Mouse (Mus musculus): ENCODE results near the gene Slc12a9. TPM values are rescaled to one million over a fixed set of nuclear protein-coding genes. Genes with fewer than 3 reads are reported as not detected.

Slc12a9 gene
- total and polyA plus RNA-seq, 3 experiments: 8.8 to 12.1 TPM; not detected in 1

- Histone ChIP-seq H3K27ac (ENCODE audit: control insufficient read depth, low read depth, low read length) (no peak overlapping the region), H3K9me3 (replicated peaks; ENCODE audit: insufficient read depth, low read length) (no peaks in the 10 kb centered on the region), H3K4me1 (ENCODE audit: control insufficient read depth in 1 of 2, insufficient read depth in 2 of 2, low read length in 2 of 2) (peaks cover 3 to 27% of the 10 kb centered on the region in 2 experiments), H3K79me2 (ENCODE audit: control insufficient read depth, insufficient read depth, low read length, poor library complexity) (no peaks in the 10 kb centered on the region; the same call in 1 of the 2 replicates), H3K9ac (ENCODE audit: control insufficient read depth, low read depth, low read length, poor library complexity, severe bottlenecking) (no peak overlapping the region), H3K4me3 (ENCODE audit: control insufficient read depth in 1 of 2, insufficient read depth in 1 of 2, low read depth in 2 of 2, low read length in 2 of 2) (no peak overlapping the region), H3K27me3 (ENCODE audit: control insufficient read depth in 1 of 2, insufficient read depth in 2 of 2, low read length in 2 of 2) (no peaks in the 10 kb centered on the region), H3K36me3 (ENCODE audit: control insufficient read depth in 1 of 2, insufficient read depth in 2 of 2, low read length in 2 of 2) (peaks cover 0 to 10% of the 10 kb centered on the region in 2 experiments; a peak in 2 of 4 replicates)
- no peak for DNase-seq (ENCODE audit: low read depth, low spot score)
- no peak for TF ChIP-seq GABPA (IDR thresholded peaks at IDR 0.05; ENCODE audit: low read depth, low read length)
- no peak for TF ChIP-seq KAT2A (conservative IDR thresholded peaks at IDR 0.05; ENCODE audit: low read depth, low read length)
- no peak for TF ChIP-seq TCF12 (IDR thresholded peaks at IDR 0.05; ENCODE audit: low read depth, low read length)
- TF ChIP-seq JUND (IDR thresholded peaks at IDR 0.05; ENCODE audit: low read depth, low read length): no peak
- TF ChIP-seq BHLHE40 (IDR thresholded peaks at IDR 0.05; ENCODE audit: borderline replicate concordance, low read depth, low read length): no peak
- TF ChIP-seq GATA1 (IDR thresholded peaks at IDR 0.05; ENCODE audit: low read depth, low read length): no peak
- TF ChIP-seq ELF1 (IDR thresholded peaks at IDR 0.05; ENCODE audit: low read depth, low read length): no peak
- no peak for TF ChIP-seq MXI1 (IDR thresholded peaks at IDR 0.05; ENCODE audit: low read depth, low read length)
- no peak for TF ChIP-seq POLR2A (IDR thresholded peaks at IDR 0.05; ENCODE audit: control insufficient read depth in 1 of 2, insufficient read depth in 1 of 2, low read depth in 1 of 2, low read length in 2 of 2, poor library complexity in 1 of 2)
- no peak for TF ChIP-seq E2F4 (IDR thresholded peaks at IDR 0.05; ENCODE audit: borderline replicate concordance, low read depth, low read length)
- TF ChIP-seq HCFC1 (IDR thresholded peaks at IDR 0.05; ENCODE audit: low read depth, low read length): no peak
- no peak for TF ChIP-seq TBP (IDR thresholded peaks at IDR 0.05; ENCODE audit: low read depth, low read length)
- TF ChIP-seq CTCF (IDR thresholded peaks at IDR 0.05 in 2 of 3, conservative IDR thresholded peaks at IDR 0.05 in 1 of 3; ENCODE audit: control insufficient read depth in 1 of 3, insufficient read depth in 1 of 3, low read depth in 2 of 3, low read length in 3 of 3, poor library complexity in 1 of 3, severe bottlenecking in 1 of 3): no peak
- no peak for TF ChIP-seq CHD1 (IDR thresholded peaks at IDR 0.05; ENCODE audit: low read depth, low read length)
Measured at GRCm38 (mm10) chr5:137342407-137343012, 9.1 kb upstream of the Slc12a9 start.

GRCm38 (mm10) chr5:137340222-137340621, 6.8 kb upstream of the Slc12a9 start:
- DNase-seq (ENCODE audit: low read depth, low spot score): peak; percentile 16
- H3K4me3 ChIP-seq (ENCODE audit: control insufficient read depth in 1 of 2, insufficient read depth in 1 of 2, low read depth in 2 of 2, low read length in 2 of 2): no peak overlapping the region
- TF ChIP-seq NRF1 (IDR thresholded peaks at IDR 0.05; ENCODE audit: insufficient read depth, low read depth, low read length, poor library complexity, severe bottlenecking): no peak
- TF ChIP-seq TAL1 (IDR thresholded peaks at IDR 0.05; ENCODE audit: low read length): peak; percentile 44
- no peak for TF ChIP-seq POLR2AphosphoS2 (IDR thresholded peaks at IDR 0.05; ENCODE audit: low read length)
- peaks cover 0 to 28% of the 10 kb centered on the region in 2 experiments; a peak in 3 of 4 replicates for H3K4me1 ChIP-seq (ENCODE audit: control insufficient read depth in 1 of 2, insufficient read depth in 2 of 2, low read length in 2 of 2)
- no peak overlapping the region for H3K9ac ChIP-seq (ENCODE audit: control insufficient read depth, low read depth, low read length, poor library complexity, severe bottlenecking)
- no peaks in the 10 kb centered on the region; the same call in 1 of the 2 replicates for H3K79me2 ChIP-seq (ENCODE audit: control insufficient read depth, insufficient read depth, low read length, poor library complexity)
- peaks cover 0 to 10% of the 10 kb centered on the region in 2 experiments; a peak in 2 of 4 replicates for H3K36me3 ChIP-seq (ENCODE audit: control insufficient read depth in 1 of 2, insufficient read depth in 2 of 2, low read length in 2 of 2)
- H3K27ac ChIP-seq (ENCODE audit: control insufficient read depth, low read depth, low read length): no peak overlapping the region
- H3K9me3 ChIP-seq (replicated peaks; ENCODE audit: insufficient read depth, low read length): no peaks in the 10 kb centered on the region
- no peaks in the 10 kb centered on the region for H3K27me3 ChIP-seq (ENCODE audit: control insufficient read depth in 1 of 2, insufficient read depth in 2 of 2, low read length in 2 of 2)
